Mouse (Mus musculus) inflammation-experienced regulatory T-cells, adult 6 months (primary cell): Measurements from ENCODE around the gene Asphd2. TPM values are rescaled to one million over a fixed set of nuclear protein-coding genes. Genes with fewer than 3 reads are reported as not detected.

Source experiments
- ATAC-seq: one replicate; pipeline ENCODE4 v1.8.0; 2017
- polyA plus RNA-seq, 3 experiments: library from polyadenylated mRNA; unstranded; fragments of 100-300 nt; shearing (Covaris generic); gene quantifications; one replicate each; pipeline ENCODE4 v1.2.1; 2017

Gene Asphd2
- polyA plus RNA-seq, 3 experiments from 2014 or later = not detected

GRCm38 (mm10) chr5:112389352-112389751 is 5.3 kb downstream of the Asphd2 start:
- ATAC-seq = no peak

GRCm38 (mm10) chr5:112385973-112386372 is 8.7 kb downstream of the Asphd2 start:
- ATAC-seq = no peak

- peak; percentile 63 for ATAC-seq
These were observed 9.7 kb downstream of the Asphd2 start for GRCm38 (mm10) chr5:112384805-112385472.

- no peak for ATAC-seq
These were observed 11.9 kb downstream of the Asphd2 start for GRCm38 (mm10) chr5:112382641-112383330.

GRCm38 (mm10) chr5:112382042-112382441 is 12.6 kb downstream of the Asphd2 start:
- no peak for ATAC-seq

GRCm38 (mm10) chr5:112381154-112381553 is 13.5 kb downstream of the Asphd2 start:
- ATAC-seq = no peak

- ATAC-seq = no peak
These were observed 15.9 kb downstream of the Asphd2 start for GRCm38 (mm10) chr5:112378716-112379115.

GRCm38 (mm10) chr5:112377380-112377779 is 17.3 kb downstream of the Asphd2 start:
- peak; percentile 32 for ATAC-seq

- ATAC-seq = no peak
These were observed 18.6 kb downstream of the Asphd2 start for GRCm38 (mm10) chr5:112376111-112376510.

- ATAC-seq = no peak
These were observed 22.7 kb downstream of the Asphd2 start for GRCm38 (mm10) chr5:112371933-112372332.

GRCm38 (mm10) chr5:112370236-112370813 is 24.3 kb downstream of the Asphd2 start:
- ATAC-seq = no peak

GRCm38 (mm10) chr5:112369326-112369725 is 25.3 kb downstream of the Asphd2 start:
- ATAC-seq = no peak

GRCm38 (mm10) chr5:112368666-112369065 is 26.0 kb downstream of the Asphd2 start:
- no peak for ATAC-seq

GRCm38 (mm10) chr5:112367929-112368328 is 26.7 kb downstream of the Asphd2 start:
- no peak for ATAC-seq

GRCm38 (mm10) chr5:112367338-112367737 is 27.3 kb downstream of the Asphd2 start:
- no peak for ATAC-seq

- ATAC-seq = no peak
These were observed 27.8 kb downstream of the Asphd2 start for GRCm38 (mm10) chr5:112366879-112367278.

GRCm38 (mm10) chr5:112364184-112364797 is 30.4 kb downstream of the Asphd2 start:
- ATAC-seq = no peak

GRCm38 (mm10) chr5:112360077-112360476 is 34.6 kb downstream of the Asphd2 start:
- no peak for ATAC-seq

- ATAC-seq = no peak
These were observed 35.1 kb downstream of the Asphd2 start for GRCm38 (mm10) chr5:112359520-112359919.

- no peak for ATAC-seq
These were observed 38.3 kb downstream of the Asphd2 start for GRCm38 (mm10) chr5:112356322-112356721.

GRCm38 (mm10) chr5:112355910-112356309 is 38.8 kb downstream of the Asphd2 start, which contains the start of gene Gm6583:
Gene Gm6583, minus strand, starts transcription at chr5:112356033.
- ATAC-seq = no peak

GRCm38 (mm10) chr5:112355493-112355892 is 39.2 kb downstream of the Asphd2 start:
- no peak for ATAC-seq

- ATAC-seq = no peak
These were observed 45.5 kb downstream of the Asphd2 start for GRCm38 (mm10) chr5:112349169-112349568.
